Mouse (Mus musculus) forebrain, embryonic 13.5 days (tissue): ENCODE results near the gene Apod. TPM values are rescaled to one million over a fixed set of nuclear protein-coding genes. Genes with fewer than 3 reads are reported as not detected.
"Not testable (repeated sequence)": the region's sequence is repeated elsewhere in the genome, so short reads cannot be mapped to it uniquely, and the experiment has no call there.

ENCODE experiments used
- ATAC-seq: fragments of 200-750 bp; cut with Nextera tagmentation; 2 replicates; pipeline ENCODE4 v1.8.0; 2017
- H3K27ac ChIP-seq: fragments of 300-500 bp; sonication (generic); 2 replicates; pipeline ENCODE4 v1.5.1; 2015; ENCODE audit warnings: inconsistent platforms, mild to moderate bottlenecking, moderate library complexity
- H3K27me3 ChIP-seq: fragments of 300-500 bp; sonication (generic); 2 replicates; pipeline ENCODE4 v1.6.1; 2015; ENCODE audit warnings: mild to moderate bottlenecking, inconsistent platforms
- H3K36me3 ChIP-seq: fragments of 300-500 bp; sonication (generic); 2 replicates; pipeline ENCODE4 v1.6.1; 2015; ENCODE audit warnings: mild to moderate bottlenecking, inconsistent platforms; ENCODE audit not compliant: poor library complexity, severe bottlenecking
- H3K4me1 ChIP-seq: fragments of 300-500 bp; sonication (generic); 2 replicates; pipeline ENCODE4 v1.6.1; 2015; ENCODE audit warnings: inconsistent platforms
- H3K4me2 ChIP-seq: fragments of 300-500 bp; sonication (generic); 2 replicates; pipeline ENCODE4 v1.6.1; 2015; ENCODE audit warnings: inconsistent platforms, mild to moderate bottlenecking, moderate library complexity
- H3K4me3 ChIP-seq: fragments of 300-500 bp; sonication (generic); 2 replicates; pipeline ENCODE4 v1.5.1; 2015; ENCODE audit warnings: mild to moderate bottlenecking, inconsistent platforms
- H3K9ac ChIP-seq: fragments of 300-500 bp; sonication (generic); 2 replicates; pipeline ENCODE4 v1.6.1; 2015; ENCODE audit warnings: mild to moderate bottlenecking, inconsistent platforms
- H3K9me3 ChIP-seq: fragments of 300-500 bp; sonication (generic); replicated peaks from 2 replicates; pipeline ENCODE4 v1.6.1; 2016; ENCODE audit warnings: inconsistent platforms
- WGBS: fragments of 180-500 bp; shearing (Covaris S2); methylation state at CpG from one replicate; pipeline ENCODE4 v1.1.7; 2015; 5-methylcytosine and 5-hydroxymethylcytosine counted together
- polyA plus RNA-seq: library from polyadenylated mRNA; unstranded; fragments of >200 nt; fragmentation: Nextera tagmentation; extraction: Ambion mirVana; gene quantifications from 2 replicates; pipeline ENCODE4 v1.2.1, GENCODE M21; 2015

The Apod gene
- polyA plus RNA-seq, 1 experiment from 2014 or later, result 32.5 TPM

DNA sequence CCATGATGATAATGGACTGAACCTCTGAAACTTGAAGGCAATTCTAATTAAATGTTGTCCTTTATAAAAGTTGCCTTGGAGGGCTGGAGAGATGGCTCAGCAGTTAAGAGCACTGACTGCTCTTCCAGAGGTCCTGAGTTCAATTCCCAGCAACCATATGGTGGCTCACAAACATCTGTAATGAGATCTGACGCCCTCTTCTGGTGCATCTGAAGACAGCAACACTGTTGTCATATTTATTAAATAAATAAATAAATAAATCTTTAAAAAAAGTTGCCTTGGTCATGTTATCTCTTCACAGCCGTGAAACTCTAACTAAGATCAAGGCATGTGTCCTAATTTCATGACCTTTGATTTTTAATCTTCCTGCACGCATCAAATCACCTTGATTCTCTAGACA is 5.1 kb upstream of the Apod start:
- H3K9ac ChIP-seq, H3K4me1 ChIP-seq, ATAC-seq, H3K4me2 ChIP-seq, H3K4me3 ChIP-seq, H3K27ac ChIP-seq, H3K27me3 ChIP-seq, H3K36me3 ChIP-seq, H3K9me3 ChIP-seq: not testable (repeated sequence)
- 86% methylated on average over 3 of the region's 3 CpGs for WGBS

DNA sequence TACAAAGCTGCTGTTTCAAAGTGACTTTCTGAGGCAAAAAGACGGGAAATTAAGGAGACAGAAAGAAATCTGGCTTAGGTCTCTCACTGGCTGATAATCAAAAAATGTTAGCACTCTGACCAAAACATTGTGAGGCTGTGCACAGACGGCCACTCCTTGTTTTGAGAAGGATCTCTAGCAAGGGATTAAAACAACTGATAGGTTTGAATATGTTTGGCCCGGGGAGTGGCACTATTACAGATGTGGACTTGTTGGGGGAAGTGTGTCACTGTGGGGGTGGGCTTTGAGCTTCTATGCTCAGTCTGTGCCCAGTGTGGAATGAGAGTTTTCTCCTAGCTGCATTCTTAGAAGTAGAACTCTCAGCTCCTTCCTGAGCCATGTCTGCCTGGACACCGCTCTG is 4.7 kb upstream of the Apod start:
- H3K4me2 ChIP-seq, result no peak overlapping the region
- H3K27me3 ChIP-seq, result no peaks in the 10 kb centered on the region
- no peaks in the 10 kb centered on the region for H3K36me3 ChIP-seq
- H3K27ac ChIP-seq, result no peak overlapping the region
- no peak overlapping the region for H3K9ac ChIP-seq
- no peak overlapping the region for H3K4me3 ChIP-seq
- H3K4me1 ChIP-seq, result peaks cover 8% of the 10 kb centered on the region
- no peak for ATAC-seq
- no peaks in the 10 kb centered on the region for H3K9me3 ChIP-seq
- WGBS, result 73% methylated on average over 4 of the region's 4 CpGs

DNA sequence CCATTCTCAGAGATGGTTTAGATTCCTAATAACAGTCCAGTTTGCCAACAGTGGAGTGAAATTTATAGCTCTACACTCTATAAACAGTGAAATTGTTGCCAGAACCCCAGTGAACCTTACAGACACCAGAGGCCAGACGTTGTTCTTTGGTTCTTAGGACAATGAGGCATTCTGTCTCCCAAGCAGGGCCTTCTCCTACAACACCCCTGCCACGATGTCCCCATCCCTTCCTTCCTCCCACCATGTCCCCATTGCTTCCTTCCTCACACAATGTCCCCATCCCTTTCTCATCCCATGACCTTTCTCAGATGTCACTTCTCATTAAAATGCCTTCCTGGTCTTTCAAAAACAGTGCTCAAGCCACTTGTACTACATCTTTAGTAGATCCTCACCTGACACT is 3.8 kb upstream of the Apod start:
- no peaks in the 10 kb centered on the region for H3K9me3 ChIP-seq
- no peak overlapping the region for H3K4me3 ChIP-seq
- H3K9ac ChIP-seq, result no peak overlapping the region
- peaks cover 8% of the 10 kb centered on the region for H3K4me1 ChIP-seq
- no peaks in the 10 kb centered on the region for H3K36me3 ChIP-seq
- H3K4me2 ChIP-seq, result no peak overlapping the region
- ATAC-seq, result no peak
- no peak overlapping the region for H3K27ac ChIP-seq
- 84% methylated on average over 2 of the region's 2 CpGs for WGBS
- H3K27me3 ChIP-seq, result no peaks in the 10 kb centered on the region

DNA sequence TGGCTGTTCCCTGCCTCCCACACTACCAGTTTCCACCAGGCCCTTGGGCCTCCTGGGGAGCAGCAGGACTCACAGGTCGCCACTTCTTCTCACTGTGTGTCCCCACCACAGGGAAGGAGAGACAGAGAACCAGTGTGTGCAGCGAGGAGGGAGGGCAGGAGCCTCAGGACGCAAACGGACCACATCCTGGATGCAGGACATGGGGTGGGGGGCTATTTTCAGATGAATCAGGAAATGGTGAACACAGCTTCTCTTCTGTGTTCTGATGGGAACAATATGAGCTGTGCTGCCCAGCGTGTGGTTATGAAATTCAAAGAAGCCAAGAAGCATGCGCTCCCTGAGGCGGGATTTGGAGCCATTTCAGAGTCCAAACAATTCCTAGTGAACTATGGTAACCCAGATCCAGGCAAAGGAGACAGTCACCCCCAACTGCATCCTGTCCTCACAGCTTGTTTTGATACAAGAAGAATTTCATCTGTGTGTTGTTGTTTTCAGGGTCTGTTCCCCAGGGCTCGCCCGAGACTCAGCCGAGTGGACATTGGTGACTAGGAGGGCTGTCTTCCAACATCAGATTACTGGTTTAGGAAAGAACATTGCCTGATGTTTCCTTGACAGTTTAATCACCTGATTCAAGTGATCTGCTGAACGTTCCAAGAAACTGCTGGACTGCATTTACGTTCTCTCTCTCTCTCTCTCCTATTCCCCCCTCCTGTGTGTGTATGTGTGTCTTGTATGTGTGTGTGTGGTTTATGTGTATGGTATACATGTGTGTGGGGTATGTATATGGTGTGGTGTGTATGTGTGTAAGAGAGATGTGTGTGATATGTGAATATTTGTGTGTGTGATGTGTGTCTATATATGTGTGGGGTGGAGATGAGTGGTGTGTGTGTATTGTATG is 1.9 kb upstream of the Apod start:
- not testable (repeated sequence) for ATAC-seq, H3K27me3 ChIP-seq, H3K9ac ChIP-seq, H3K4me3 ChIP-seq, H3K9me3 ChIP-seq, H3K27ac ChIP-seq, H3K4me1 ChIP-seq, H3K4me2 ChIP-seq, H3K36me3 ChIP-seq
- 70% methylated on average over 12 of the region's 12 CpGs for WGBS

DNA sequence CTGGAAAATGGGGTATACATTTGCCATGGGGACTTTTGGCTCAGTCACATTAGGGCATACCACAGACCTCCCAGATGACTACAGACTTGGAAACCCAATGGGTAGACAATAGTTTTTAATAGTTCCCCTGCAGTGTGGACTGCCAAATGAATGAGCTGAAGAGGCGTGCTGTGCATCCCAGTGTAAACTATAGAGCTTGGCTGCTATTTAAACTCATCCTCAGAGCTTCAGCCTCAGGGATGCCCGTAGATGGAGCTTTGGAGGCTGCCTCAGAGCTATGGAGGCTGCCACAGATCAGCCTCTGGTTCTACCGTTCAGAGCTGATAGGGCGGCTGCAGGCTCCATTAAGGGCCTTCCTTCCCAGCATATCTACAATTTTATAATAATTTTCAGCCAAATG is 686 bp upstream of the Apod start:
- 74% methylated on average over 4 of the region's 4 CpGs for WGBS
- ATAC-seq, result no peak
- Histone ChIP-seq H3K9me3 (no peaks in the 10 kb centered on the region), H3K9ac (no peak overlapping the region), H3K27me3 (no peaks in the 10 kb centered on the region), H3K4me3 (no peak overlapping the region), H3K36me3 (no peaks in the 10 kb centered on the region), H3K4me1 (peaks cover 9% of the 10 kb centered on the region; the same call in 1 of the 2 replicates), H3K27ac (no peak overlapping the region), H3K4me2 (no peak overlapping the region)

DNA sequence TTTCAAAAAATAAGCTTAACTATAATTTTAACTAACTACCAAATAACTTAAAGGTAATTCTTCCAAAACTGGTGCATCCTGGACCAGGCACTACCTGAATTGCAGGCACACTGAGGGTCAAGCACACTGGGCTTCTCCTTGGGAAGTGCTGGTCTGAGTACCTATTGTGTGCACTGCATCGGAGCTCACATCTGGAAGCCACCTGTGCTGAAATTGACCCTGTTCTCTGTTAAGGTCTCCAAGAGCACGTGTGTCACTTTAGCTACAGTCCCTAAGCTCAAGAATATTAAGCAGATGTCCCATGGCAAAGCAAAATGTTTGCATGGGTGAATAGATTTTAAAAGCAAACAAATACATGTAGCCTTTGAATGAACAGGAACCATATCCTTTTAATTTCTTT is 997 bp downstream of the Apod start:
- no peak for ATAC-seq
- Histone ChIP-seq H3K27ac (no peak overlapping the region), H3K36me3 (no peaks in the 10 kb centered on the region), H3K4me3 (no peak overlapping the region), H3K4me1 (peaks cover 9% of the 10 kb centered on the region; the same call in 1 of the 2 replicates), H3K9ac (no peak overlapping the region), H3K4me2 (no peak overlapping the region), H3K9me3 (no peaks in the 10 kb centered on the region), H3K27me3 (no peaks in the 10 kb centered on the region)
- WGBS, result 76% methylated on average over 2 of the region's 2 CpGs

DNA sequence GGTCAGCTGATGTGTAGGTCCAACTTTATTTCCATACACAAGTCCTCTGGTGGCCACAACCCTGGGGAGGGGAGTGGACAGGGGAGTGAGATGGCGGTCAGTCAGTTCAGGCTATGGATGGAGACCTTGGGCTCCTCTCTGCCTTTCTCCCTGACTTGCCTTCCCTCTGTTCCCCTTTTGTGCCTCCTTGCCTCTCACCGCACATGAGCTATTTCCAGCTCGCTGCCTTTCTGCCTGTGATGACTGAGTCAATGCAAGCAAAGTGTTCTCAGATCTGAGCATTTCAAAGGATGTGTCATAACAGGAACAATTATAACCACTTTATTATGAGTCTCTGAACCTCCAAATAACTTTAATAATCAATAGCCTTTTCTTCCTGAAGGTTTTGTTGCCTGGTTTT is 2.3 kb downstream of the Apod start:
- WGBS, result 61% methylated on average over 3 of the region's 3 CpGs
- Histone ChIP-seq H3K4me1 (peaks cover 9% of the 10 kb centered on the region; the same call in 1 of the 2 replicates), H3K27me3 (no peaks in the 10 kb centered on the region), H3K4me2 (no peak overlapping the region), H3K36me3 (no peaks in the 10 kb centered on the region), H3K9ac (no peak overlapping the region), H3K27ac (no peak overlapping the region), H3K9me3 (no peaks in the 10 kb centered on the region), H3K4me3 (no peak overlapping the region)
- ATAC-seq, result no peak

DNA sequence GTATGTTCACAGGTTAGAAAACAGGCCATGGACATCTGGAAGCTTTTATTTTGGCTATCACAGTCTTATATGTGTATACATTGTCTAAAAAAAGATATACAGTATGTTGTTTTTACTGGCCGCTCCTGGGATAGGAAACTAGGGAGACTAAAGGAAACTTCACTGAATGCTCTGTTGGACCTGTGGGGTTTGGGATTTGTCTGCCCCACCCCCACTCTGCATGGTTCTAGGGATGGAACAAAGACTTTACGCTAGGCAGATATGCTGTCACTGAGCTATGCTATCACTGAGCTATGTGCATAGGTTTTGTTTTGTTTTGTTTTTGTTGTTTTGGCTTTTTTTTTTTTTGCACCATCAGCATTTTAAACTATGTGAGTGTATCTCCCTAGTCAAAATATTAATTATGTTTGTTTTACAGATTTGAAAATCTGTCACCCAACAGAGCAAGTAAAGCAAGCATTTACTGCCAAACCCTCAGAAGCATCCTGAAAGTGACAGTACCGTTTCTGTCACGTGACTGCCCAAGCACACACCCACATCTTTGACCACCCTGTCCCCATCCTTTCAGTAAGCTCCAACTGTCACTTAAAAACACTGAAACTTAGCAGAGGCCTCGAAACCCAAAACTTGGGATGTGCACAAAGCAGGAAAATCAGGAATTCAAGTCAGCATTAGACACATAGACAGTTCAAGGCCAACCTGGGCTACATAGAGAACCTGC is 9.2 kb downstream of the Apod start:
- no peak overlapping the region for H3K27ac ChIP-seq
- ATAC-seq, result no peak

DNA sequence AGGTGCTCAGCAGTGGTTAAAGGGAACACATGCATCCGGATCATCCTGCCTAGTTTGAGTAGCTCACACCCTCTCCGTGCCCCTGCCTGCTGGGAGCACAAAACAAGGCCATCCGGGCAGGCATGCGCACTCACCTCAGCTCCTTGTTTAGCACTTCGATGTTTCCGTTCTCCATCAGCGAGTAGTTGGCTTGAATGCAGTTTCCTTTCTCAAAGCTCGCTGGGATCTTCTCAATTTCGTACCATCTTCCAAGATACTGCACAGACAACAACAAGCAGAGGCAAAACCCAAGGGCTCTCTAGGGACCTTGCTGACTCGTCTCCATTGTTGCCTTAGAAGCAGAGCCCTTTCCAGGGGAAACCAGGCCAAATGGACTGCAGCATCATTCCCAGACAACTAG is 11.3 kb downstream of the Apod start:
- H3K9me3 ChIP-seq, result no peaks in the 10 kb centered on the region
- H3K27ac ChIP-seq, result no peak overlapping the region
- H3K9ac ChIP-seq, result no peak overlapping the region
- H3K4me1 ChIP-seq, result peaks cover 24% of the 10 kb centered on the region
- 75% methylated on average over 10 of the region's 10 CpGs for WGBS
- no peak for ATAC-seq
- no peaks in the 10 kb centered on the region for H3K36me3 ChIP-seq
- no peaks in the 10 kb centered on the region for H3K27me3 ChIP-seq
- H3K4me3 ChIP-seq, result no peak overlapping the region
- no peak overlapping the region for H3K4me2 ChIP-seq

More for the DNA sequence above, 9.2 kb downstream of the Apod start:
- Histone ChIP-seq H3K4me3 (no peak overlapping the region), H3K9me3 (no peaks in the 10 kb centered on the region), H3K36me3 (no peaks in the 10 kb centered on the region), H3K4me1 (peaks cover 11% of the 10 kb centered on the region), H3K27me3 (no peaks in the 10 kb centered on the region), H3K9ac (no peak overlapping the region), H3K4me2 (no peak overlapping the region)
- WGBS, result 75% methylated on average over 5 of the region's 5 CpGs

DNA sequence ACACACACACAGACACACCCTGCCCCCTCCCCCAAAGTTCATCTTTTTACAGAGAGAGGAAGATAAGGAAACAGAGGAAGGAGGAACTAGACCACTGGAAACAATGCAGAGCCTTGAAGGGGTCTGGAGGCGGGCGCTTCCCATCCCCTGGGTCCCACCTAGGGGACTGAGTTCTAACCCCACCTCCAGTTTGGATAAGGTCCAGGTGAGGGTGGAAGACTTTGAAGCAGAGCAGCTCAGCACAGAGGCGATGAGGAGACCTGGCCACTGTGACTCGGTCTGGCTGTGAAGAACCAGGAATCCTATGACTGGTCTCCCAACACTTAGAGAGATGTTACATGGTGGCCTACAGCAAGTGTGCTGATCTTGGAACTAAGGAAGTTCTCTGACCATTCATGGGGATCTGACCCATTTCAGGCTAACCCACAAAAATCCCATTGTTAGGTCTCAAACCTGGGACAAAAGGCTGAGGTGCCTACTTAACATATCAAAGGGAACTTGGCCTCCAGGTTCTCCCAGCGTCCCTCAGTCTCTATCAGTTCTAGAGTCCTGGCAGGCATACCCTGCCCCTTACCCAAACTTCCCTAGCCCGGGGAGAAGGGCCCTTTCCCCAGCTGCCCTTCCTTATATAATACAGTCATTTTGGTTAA is 13.6 kb downstream of the Apod start:
- peaks cover 24% of the 10 kb centered on the region for H3K4me1 ChIP-seq
- H3K36me3 ChIP-seq, result no peaks in the 10 kb centered on the region
- no peak overlapping the region for H3K4me3 ChIP-seq
- H3K9me3 ChIP-seq, result no peaks in the 10 kb centered on the region
- no peak for ATAC-seq
- no peak overlapping the region for H3K9ac ChIP-seq
- H3K27ac ChIP-seq, result no peak overlapping the region
- no peak overlapping the region for H3K4me2 ChIP-seq
- 64% methylated on average over 6 of the region's 6 CpGs for WGBS
- no peaks in the 10 kb centered on the region for H3K27me3 ChIP-seq

DNA sequence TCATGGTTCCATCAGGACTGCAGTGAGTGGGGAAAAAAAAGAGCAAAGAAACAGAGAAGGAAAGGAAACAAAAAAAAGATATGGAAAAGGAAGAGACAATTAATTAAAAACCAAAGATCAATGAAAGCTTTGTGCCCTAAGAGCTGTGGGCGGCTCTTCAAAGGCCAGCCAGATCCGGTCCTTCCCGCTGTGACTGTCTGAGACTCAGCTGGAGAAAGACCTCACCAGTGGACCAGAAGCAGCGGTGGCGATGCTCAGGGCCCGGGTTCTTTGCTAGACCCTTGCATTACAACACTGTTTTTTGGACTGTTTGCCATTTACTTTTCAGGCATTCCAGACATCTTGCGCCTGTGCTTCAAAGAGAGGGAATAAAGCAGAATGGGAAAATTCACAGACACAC is 14.1 kb downstream of the Apod start:
- Histone ChIP-seq H3K27ac (no peak overlapping the region), H3K4me2 (no peak overlapping the region), H3K36me3 (no peaks in the 10 kb centered on the region), H3K4me1 (peaks cover 24% of the 10 kb centered on the region), H3K9me3 (no peaks in the 10 kb centered on the region), H3K4me3 (no peak overlapping the region), H3K27me3 (no peaks in the 10 kb centered on the region), H3K9ac (no peak overlapping the region)
- no peak for ATAC-seq
- 18% methylated on average over 7 of the region's 7 CpGs for WGBS

DNA sequence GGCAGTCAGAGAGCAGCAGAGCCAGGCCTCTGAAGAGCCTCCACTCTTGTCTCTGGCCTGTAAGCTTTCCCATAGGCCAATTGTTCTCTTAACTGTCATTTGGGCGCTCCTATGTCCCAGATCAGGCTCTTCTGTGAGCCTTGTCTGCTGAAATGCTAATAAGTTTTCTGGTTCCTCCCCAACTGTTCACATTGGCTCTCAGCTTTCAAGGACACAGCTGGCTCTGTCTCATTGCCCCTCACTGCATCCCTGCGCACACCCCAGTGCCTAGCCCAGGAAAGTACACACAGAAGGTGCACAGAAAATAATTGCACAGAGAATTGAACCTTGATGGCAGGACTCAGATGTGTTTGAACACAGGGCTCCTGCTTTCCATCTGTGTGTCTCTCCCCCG is 14.7 kb downstream of the Apod start:
- Histone ChIP-seq H3K4me2 (no peak overlapping the region), H3K27ac (no peak overlapping the region)
- 29% methylated on average over 3 of the region's 3 CpGs for WGBS

More for the DNA sequence above, 14.7 kb downstream of the Apod start:
- Histone ChIP-seq H3K4me1 (peaks cover 24% of the 10 kb centered on the region), H3K9ac (no peak overlapping the region), H3K27me3 (no peaks in the 10 kb centered on the region), H3K9me3 (no peaks in the 10 kb centered on the region), H3K4me3 (no peak overlapping the region), H3K36me3 (no peaks in the 10 kb centered on the region)
- ATAC-seq, result no peak
